Mouse (Mus musculus): Measurements from ENCODE around the gene Gpr152. TPM values are rescaled to one million over a fixed set of nuclear protein-coding genes. Genes with fewer than 3 reads are reported as not detected.

Gpr152 gene
- polyA plus RNA-seq (2015; fragmentation: Nextera tagmentation; extraction: Ambion mirVana) = not detected in 2 replicates

DNA sequence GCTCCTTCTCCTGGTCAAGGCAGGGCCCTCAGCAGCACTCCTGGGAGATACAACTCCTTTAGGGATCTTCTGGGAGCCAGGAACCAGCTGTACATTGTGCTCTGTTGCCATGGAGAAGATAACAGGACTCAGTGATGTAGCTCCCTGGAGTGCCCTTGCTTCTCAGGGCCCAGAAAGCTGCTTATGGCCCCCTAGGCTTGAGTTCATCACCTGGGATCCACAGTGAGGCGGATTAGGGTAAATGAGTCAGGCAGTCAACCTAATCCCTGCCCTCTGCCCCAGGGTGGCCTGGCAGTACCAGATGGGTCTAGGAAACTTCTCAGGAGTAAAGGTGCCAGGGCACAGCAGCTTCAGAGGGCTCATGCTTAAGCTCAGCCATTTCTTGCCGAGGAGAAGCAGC lies at the start of gene Gpr152:
Gene Gpr152, plus strand, starts transcription at position 342 of the 400 bp plus-strand sequence.

DNA sequence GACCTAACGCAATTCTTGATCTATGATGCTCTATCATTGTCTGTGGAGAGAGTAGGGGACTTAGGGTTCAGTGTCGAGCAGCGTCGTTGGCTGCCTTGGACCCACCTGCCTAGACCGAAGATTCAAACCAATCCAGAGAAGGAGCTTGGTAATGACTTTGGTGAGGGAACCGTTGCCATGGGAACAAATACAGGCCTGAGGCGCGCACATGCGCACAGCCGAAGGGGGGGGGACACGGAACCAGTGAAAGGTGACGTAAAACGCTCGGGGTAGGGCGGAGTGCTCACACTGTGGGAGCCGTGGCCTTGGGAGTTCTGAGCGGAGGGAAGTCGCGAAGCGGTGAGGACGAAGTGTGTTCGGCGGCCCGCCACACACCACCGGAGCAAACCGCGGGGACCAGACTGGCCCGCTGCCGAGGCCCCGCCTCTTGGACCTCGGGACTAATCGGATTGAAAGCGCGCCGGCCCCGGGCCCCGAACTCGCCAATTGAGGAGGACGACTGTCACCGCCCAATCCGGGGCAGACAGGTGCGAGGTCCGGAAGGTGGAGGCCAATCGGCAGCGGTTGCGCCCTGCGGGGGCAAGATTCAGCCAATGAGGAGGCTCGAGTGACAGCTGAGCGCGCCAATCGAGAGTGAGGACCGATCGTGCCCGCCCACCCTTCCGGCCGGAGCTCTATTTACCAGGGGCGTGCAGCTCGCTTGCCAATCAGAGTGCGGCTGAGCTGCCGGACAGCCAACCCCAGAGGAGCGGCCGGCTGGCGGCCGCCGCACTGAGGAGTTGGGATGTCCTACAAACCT lies 42.7 kb upstream of the Gpr152 start, which contains the start of gene Cdk2ap2:
Gene Cdk2ap2, plus strand, starts transcription at position 541 of the 799 bp plus-strand sequence.

DNA sequence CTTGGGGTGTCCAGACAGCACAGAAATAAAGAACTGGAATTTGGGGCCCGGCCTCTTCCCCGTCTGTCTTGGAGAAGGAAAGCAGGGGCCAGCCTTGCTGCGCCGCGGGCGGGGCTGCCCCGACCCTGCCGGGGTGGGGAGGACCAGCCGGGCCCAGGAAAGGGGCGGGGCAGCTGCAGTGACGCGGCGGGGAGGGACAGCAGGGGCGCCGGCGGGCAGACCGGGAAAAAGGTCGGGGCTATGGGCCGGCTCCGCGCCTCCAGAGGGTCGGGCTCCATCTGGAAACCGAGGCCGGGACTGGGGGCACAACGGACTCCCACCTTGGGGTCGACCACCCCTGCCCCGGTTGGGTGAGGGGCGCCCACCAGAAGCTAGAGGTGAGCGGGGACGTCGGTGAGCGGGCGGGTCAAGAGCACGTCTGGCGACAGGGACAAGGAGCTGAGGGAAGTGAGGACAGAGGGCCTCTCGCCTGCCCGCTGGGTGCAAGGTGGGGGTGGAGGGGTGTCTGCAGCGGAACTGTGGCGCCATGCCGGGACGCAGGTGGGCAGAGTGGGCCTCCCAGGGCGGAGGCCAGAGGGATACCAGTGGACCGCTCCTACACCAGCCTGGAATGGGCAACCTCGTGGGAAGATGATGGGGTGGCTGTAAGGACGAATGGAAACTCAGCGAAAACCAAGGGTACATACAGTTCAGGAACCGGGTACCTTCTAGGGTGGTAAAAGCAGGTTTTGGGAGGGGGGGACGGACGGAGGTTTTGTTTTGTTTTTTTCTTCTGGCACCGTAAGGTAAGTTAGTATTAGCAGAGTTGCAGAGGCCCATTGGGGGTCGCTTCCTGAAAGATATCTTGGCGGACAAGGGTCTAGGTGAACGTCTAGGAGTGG lies 39.5 kb upstream of the Gpr152 start, which contains the start of gene Pitpnm1:
Gene Pitpnm1, plus strand, starts transcription at position 162 of the 881 bp plus-strand sequence.

DNA sequence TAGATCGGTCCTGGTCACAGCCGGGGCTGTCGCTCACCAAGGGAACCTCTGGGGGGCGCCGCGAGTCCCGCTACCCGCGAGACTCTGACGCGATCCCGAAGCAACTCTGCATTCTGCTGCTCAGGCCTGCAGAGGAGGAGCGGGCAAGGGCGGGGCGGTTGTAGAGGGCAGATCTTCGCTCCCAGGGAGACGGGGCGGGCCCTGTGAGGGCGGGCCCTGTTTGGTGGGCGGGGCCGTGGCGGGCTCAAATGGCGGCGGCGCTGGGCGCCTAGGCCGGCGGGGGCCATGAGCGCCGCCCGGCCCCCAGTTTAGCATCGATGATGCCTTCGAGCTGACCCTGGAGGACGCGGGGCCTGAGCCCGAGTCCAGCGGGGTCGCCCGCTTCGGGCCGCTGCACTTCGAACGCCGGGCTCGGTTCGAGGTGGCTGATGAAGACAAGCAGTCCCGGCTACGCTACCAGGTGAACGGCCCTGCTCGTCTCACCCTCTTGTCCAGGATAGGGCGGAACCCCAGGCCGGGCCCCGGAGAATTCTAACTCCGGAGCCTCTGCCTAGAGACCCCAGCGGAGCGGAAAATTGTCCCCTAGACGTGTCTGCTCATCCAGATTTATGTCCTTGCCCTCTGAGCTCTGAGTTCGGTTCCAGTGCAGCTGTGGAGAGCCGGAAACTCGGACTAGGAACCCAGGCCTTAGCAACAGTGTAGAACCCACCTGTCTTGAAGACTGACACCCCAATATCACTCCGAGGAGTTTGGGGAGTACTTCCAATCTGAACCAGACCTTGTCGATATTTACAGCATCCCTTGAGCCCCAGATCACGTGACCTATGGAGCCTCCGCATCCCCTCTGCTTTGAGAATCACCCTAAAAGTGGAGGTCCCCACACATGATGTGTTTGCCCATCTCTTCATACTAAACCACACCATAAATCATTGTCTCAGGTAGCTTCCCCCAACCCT lies 13.6 kb upstream of the Gpr152 start, which contains the start of gene Aip:
Gene Aip, minus strand, starts transcription at position 118 of the 956 bp plus-strand sequence.

DNA sequence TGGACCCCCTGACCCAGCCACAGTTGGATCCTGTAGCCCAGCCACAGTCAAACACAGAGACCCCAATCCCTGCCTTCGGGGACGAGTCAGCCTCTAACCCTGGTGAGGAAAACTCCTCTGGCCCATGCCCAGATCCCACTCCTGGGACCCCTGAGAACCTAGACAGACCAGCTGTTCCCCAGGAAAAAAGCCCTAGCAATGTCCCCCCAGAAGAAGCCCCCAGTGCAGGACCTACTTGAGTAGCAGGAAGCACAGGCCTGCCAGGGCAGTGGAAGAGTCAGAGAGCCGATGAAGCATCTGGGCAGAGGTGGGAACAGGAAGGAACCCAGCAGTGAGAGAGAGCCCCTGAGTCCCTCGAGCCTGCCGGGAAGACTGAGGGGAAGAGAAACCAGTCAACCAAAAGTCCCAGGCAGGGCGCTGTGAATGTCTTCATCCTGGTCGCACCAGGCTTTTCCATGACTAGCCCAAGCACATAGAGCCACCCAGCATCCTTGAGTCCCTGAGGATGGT lies 4.2 kb downstream of the Gpr152 start, which contains the start of gene Cabp4:
Gene Cabp4, minus strand, starts transcription at position 275 of the 510 bp plus-strand sequence.

DNA sequence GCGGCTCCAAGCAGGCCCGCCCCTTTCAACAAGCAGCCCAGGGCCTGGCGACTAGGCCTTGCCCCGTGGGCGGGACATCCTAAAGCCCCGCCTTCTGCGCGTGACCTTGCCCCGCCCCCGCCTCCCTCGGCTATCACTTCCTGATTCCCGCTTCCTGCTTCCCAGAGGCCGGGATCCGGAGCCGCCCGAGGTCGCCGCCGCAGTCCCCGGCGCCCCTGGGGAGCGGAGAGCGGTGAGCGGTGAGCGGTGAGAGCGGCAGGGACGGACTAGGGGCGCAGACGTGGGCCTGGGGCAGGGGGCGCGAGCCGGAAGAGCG lies 8.9 kb downstream of the Gpr152 start, which contains the start of gene Coro1b:
Gene Coro1b, plus strand, starts transcription at position 129 of the 316 bp plus-strand sequence.

DNA sequence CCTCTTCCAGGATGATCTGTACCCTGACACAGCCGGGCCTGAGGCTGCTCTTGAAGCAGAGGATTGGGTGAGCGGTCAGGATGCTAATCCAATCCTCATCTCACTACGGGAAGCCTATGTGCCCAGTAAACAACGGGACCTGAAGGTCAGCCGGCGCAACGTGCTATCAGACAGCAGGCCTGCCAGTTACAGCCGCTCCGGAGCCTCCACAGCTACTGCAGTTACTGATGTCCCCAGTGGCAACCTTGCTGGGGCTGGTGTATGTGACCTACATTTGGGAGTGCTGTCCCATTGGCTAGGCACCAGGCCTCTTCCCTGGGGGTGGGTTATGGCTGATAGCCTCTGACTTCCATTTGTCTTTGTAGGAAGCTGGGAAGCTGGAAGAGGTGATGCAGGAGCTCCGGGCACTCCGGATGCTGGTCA lies 13.7 kb downstream of the Gpr152 start, which contains the start of gene Ptprcap:
Gene Ptprcap, plus strand, starts transcription at position 373 of the 423 bp plus-strand sequence.

DNA sequence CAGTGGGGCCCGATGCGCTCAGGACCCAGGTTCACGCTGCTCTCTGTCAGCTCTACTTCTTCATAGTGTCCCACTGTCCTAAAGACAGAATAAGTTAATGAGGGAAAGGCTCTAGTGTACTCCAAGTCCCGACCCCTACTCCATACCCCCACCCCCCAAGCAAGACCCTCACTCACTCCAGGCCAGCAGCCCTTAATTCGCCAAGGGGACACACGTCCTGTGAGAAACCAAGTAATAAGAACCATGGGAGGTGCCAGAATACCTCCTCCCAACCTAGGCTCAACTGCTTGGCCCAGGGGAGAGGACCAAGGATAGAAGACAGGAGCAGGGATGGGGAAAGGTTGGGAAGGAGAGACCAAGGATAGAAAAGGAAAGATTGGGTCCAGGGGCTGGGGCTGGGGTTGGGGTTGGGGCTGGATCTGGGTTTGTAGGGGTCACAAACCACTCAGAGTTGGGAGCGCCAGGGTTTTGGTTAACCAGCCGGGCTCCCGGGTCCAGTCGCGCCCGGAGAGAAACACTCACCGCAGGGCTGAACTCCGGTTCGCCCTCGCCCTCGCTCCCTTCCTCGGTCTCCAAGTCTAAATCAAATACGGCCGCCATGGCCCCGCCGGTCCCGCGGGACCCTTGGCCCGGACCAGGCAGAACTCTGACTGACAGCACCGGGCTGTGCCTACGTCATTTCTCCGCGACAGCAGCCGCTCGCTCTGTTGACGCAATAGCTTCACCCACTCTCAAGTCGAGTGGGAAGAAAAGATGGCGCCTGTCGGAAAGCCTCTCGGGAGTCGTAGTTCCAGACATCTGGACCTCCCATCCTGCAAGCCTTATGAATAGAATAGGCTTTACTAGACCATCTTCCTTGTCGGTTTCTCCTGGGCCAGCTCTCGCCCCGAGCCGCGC lies 23.3 kb downstream of the Gpr152 start, which contains the start of gene Rps6kb2:
Gene Rps6kb2, minus strand, starts transcription at position 709 of the 897 bp plus-strand sequence.

DNA sequence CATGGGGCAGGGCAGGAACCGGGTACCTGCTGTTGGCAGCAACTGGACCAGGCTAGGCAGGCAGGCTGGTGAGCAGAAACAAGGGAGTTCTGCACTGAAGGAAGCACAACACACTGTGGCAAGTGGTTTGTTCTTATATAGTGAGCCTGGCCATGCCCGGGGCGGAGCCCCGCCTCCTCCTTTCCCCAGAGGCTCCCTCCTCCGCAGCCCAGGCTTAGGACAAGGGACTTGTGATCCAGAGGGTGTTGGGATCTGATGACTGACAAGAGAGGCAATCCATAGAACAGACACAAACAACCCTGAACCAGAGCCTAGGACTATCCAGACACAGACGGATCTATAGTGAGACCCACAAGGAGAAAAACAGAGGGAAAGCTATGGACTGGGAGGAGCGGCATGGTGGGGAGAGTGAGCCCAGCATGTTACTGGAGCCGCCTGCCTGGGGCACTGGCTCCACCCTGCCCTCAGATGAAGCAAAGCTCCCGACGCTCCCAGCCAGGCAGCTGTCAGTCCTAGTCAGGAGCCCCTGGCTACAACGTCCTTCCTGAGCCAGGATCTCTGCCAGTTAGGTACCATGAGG lies 35.9 kb downstream of the Gpr152 start, which contains the start of gene Carns1:
Gene Carns1, minus strand, starts transcription at position 112 of the 580 bp plus-strand sequence.

DNA sequence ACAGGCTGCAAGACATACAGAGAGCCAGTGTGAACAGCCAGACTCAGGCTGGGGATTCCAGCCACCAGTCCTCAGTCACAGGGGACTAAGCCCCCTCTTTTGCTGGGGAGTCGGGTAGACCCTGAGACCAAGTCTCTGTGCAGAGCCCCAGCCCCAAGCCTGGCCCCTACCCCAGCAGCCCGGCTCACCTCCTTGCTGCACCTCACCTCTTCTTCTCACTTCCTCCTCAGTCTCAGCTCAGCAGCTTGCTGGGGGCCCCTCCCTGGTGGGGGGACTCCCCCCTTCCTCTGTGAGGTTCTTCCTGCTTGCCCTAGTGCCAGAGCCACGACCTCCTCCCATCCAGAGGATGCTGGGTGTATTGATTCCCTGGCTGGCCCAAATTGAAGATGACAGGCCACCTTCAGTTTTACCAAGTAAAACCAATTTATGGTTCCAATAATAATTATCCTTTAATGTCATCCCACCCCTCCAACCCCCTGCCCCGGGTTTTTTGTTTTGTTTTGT lies 51.3 kb downstream of the Gpr152 start, which contains the start of gene Tbc1d10c:
Gene Tbc1d10c, minus strand, starts transcription at position 454 of the 504 bp plus-strand sequence.

DNA sequence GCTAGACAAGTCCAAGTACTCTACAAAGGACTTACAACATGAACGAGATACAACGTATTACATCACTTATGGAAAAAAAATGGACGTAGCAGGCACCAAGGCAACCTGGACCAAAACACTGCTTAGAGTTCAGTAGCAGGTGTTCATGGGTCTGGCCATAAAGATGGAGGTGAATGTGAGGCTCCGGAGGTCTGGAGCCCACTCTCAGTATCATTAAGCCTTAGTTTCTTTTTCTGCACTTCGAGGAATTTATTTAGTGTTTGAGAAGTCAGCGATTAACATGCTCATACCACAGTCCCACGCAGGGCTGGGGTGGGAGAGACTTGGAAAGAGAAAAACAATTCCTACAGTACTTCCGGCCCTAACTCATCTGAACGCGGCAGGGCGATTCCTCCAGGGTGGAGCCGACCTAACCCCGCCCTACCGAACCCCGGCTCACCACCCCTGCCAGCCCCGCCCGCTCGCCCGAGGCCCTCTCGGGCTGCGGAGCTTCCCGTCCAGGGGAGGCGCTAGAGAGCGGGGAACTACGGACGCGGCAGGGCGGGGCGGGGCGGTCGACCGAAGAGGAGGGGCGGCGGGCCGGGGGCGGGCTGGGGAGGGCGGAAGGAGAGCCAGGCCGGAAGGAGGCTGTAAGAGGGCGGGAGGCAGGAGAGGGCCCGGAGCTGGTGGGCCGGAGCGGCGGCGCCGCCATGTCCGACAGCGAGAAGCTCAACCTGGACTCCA lies 52.1 kb downstream of the Gpr152 start, which contains the start of gene Ppp1ca:
Gene Ppp1ca, plus strand, starts transcription at position 538 of the 723 bp plus-strand sequence.

Other genes starting within 250 kb of the Gpr152 start
- 23.3 and 40.3 TPM in 2 replicates for gene Tcirg1, start 232.7 kb upstream of the Gpr152 start, polyA plus RNA-seq (2015; fragmentation: Nextera tagmentation; extraction: Ambion mirVana)
- 167 and 176 TPM in 2 replicates for gene Ndufs8, start 227.0 kb upstream of the Gpr152 start, polyA plus RNA-seq (2015; fragmentation: Nextera tagmentation; extraction: Ambion mirVana)
- 12.5 and 18.9 TPM in 2 replicates for gene Aldh3b1, start 210.0 kb upstream of the Gpr152 start, polyA plus RNA-seq (2015; fragmentation: Nextera tagmentation; extraction: Ambion mirVana)
- 48.2 and 70.6 TPM in 2 replicates for gene Unc93b1, start 204.6 kb upstream of the Gpr152 start, polyA plus RNA-seq (2015; fragmentation: Nextera tagmentation; extraction: Ambion mirVana)
- gene Aldh3b3, start 181.1 kb upstream of the Gpr152 start, polyA plus RNA-seq (2015; fragmentation: Nextera tagmentation; extraction: Ambion mirVana) = 0.08 and 0.15 TPM in 2 replicates
- gene Aldh3b2, start 167.5 kb upstream of the Gpr152 start, polyA plus RNA-seq (2015; fragmentation: Nextera tagmentation; extraction: Ambion mirVana) = 0.45 and 0.91 TPM in 2 replicates
- 7.9 and 9.8 TPM in 2 replicates for gene Acy3, start 153.2 kb upstream of the Gpr152 start, polyA plus RNA-seq (2015; fragmentation: Nextera tagmentation; extraction: Ambion mirVana)
- 0.06 TPM in 1 of 2 replicates, not detected in the other for gene Tbx10, start 147.0 kb upstream of the Gpr152 start, polyA plus RNA-seq (2015; fragmentation: Nextera tagmentation; extraction: Ambion mirVana)
- gene Nudt8, start 139.2 kb upstream of the Gpr152 start, polyA plus RNA-seq (2015; fragmentation: Nextera tagmentation; extraction: Ambion mirVana) = 20.8 and 22.9 TPM in 2 replicates
- gene Gm49405, start 139.2 kb upstream of the Gpr152 start, polyA plus RNA-seq (2015; fragmentation: Nextera tagmentation; extraction: Ambion mirVana) = 0.71 and 0.87 TPM in 2 replicates
- gene Doc2g, start 136.5 kb upstream of the Gpr152 start, polyA plus RNA-seq (2015; fragmentation: Nextera tagmentation; extraction: Ambion mirVana) = 1.3 and 1.6 TPM in 2 replicates
- gene Ndufv1, start 127.0 kb upstream of the Gpr152 start, polyA plus RNA-seq (2015; fragmentation: Nextera tagmentation; extraction: Ambion mirVana) = 162 and 170 TPM in 2 replicates
- gene Gstp1, start 101.8 kb upstream of the Gpr152 start, polyA plus RNA-seq (2015; fragmentation: Nextera tagmentation; extraction: Ambion mirVana) = 309 and 335 TPM in 2 replicates
- gene Gstp2, start 93.8 kb upstream of the Gpr152 start, polyA plus RNA-seq (2015; fragmentation: Nextera tagmentation; extraction: Ambion mirVana) = 7.4 and 12.0 TPM in 2 replicates
- 30.1 and 31.1 TPM in 2 replicates for gene Gstp3, start 80.2 kb upstream of the Gpr152 start, polyA plus RNA-seq (2015; fragmentation: Nextera tagmentation; extraction: Ambion mirVana)
- 0.19 TPM in 1 of 2 replicates, not detected in the other for gene Cabp2, start 58.2 kb upstream of the Gpr152 start, polyA plus RNA-seq (2015; fragmentation: Nextera tagmentation; extraction: Ambion mirVana)
- 172 and 193 TPM in 2 replicates for gene Cdk2ap2, start 42.6 kb upstream of the Gpr152 start, polyA plus RNA-seq (2015; fragmentation: Nextera tagmentation; extraction: Ambion mirVana)
- gene Pitpnm1, start 39.8 kb upstream of the Gpr152 start, polyA plus RNA-seq (2015; fragmentation: Nextera tagmentation; extraction: Ambion mirVana) = 16.6 and 22.5 TPM in 2 replicates
- 46.8 and 51.7 TPM in 2 replicates for gene Aip, start 13.9 kb upstream of the Gpr152 start, polyA plus RNA-seq (2015; fragmentation: Nextera tagmentation; extraction: Ambion mirVana)
- 0.34 and 0.51 TPM in 2 replicates for gene Cabp4, start 4.2 kb downstream of the Gpr152 start, polyA plus RNA-seq (2015; fragmentation: Nextera tagmentation; extraction: Ambion mirVana)
- gene Coro1b, start 8.8 kb downstream of the Gpr152 start, polyA plus RNA-seq (2015; fragmentation: Nextera tagmentation; extraction: Ambion mirVana) = 83.9 and 109 TPM in 2 replicates
- gene Ptprcap, start 13.8 kb downstream of the Gpr152 start, polyA plus RNA-seq (2015; fragmentation: Nextera tagmentation; extraction: Ambion mirVana) = 54.1 and 74.8 TPM in 2 replicates
- gene Rps6kb2, start 23.6 kb downstream of the Gpr152 start, polyA plus RNA-seq (2015; fragmentation: Nextera tagmentation; extraction: Ambion mirVana) = 30.1 and 37.0 TPM in 2 replicates
- 2.5 and 3.6 TPM in 2 replicates for gene Carns1, start 35.7 kb downstream of the Gpr152 start, polyA plus RNA-seq (2015; fragmentation: Nextera tagmentation; extraction: Ambion mirVana)
- gene Tbc1d10c, start 51.5 kb downstream of the Gpr152 start, polyA plus RNA-seq (2015; fragmentation: Nextera tagmentation; extraction: Ambion mirVana) = 26.1 and 34.7 TPM in 2 replicates
- gene Ppp1ca, start 52.3 kb downstream of the Gpr152 start, polyA plus RNA-seq (2015; fragmentation: Nextera tagmentation; extraction: Ambion mirVana) = 442 and 443 TPM in 2 replicates
- gene Rad9a, start 61.9 kb downstream of the Gpr152 start, polyA plus RNA-seq (2015; fragmentation: Nextera tagmentation; extraction: Ambion mirVana) = 17.5 and 19.7 TPM in 2 replicates
- 3.2 and 4.0 TPM in 2 replicates for gene Clcf1, start 74.5 kb downstream of the Gpr152 start, polyA plus RNA-seq (2015; fragmentation: Nextera tagmentation; extraction: Ambion mirVana)
- gene AC109138.7, start 74.6 kb downstream of the Gpr152 start, polyA plus RNA-seq (2015; fragmentation: Nextera tagmentation; extraction: Ambion mirVana) = not detected in 2 replicates
- gene Pold4, start 92.1 kb downstream of the Gpr152 start, polyA plus RNA-seq (2015; fragmentation: Nextera tagmentation; extraction: Ambion mirVana) = 30.2 and 35.5 TPM in 2 replicates
- gene Ssh3, start 129.4 kb downstream of the Gpr152 start, polyA plus RNA-seq (2015; fragmentation: Nextera tagmentation; extraction: Ambion mirVana) = 4.7 and 6.3 TPM in 2 replicates
- gene Ankrd13d, start 143.3 kb downstream of the Gpr152 start, polyA plus RNA-seq (2015; fragmentation: Nextera tagmentation; extraction: Ambion mirVana) = 1.7 and 2.7 TPM in 2 replicates
- 23.0 and 33.3 TPM in 2 replicates for gene Grk2, start 166.4 kb downstream of the Gpr152 start, polyA plus RNA-seq (2015; fragmentation: Nextera tagmentation; extraction: Ambion mirVana)

Measured in spleen, postnatal 0 days (tissue).